Mouse (Mus musculus) ovary, postnatal 36 days (tissue): ENCODE results near the gene Znrf3.
A peak's percentile ranks its signal among the peaks of the same experiment; 100 is the strongest.

ENCODE experiments used
- DNase-seq: peaks from one replicate; pipeline ENCODE4 v3.0.0; 2022; ENCODE audit warnings: low spot score, mixed read lengths

Znrf3 gene

GRCm38 (mm10) chr11:5318976-5319375 is 125.7 kb downstream of the Znrf3 start:
- DNase-seq, result no peak

DNA sequence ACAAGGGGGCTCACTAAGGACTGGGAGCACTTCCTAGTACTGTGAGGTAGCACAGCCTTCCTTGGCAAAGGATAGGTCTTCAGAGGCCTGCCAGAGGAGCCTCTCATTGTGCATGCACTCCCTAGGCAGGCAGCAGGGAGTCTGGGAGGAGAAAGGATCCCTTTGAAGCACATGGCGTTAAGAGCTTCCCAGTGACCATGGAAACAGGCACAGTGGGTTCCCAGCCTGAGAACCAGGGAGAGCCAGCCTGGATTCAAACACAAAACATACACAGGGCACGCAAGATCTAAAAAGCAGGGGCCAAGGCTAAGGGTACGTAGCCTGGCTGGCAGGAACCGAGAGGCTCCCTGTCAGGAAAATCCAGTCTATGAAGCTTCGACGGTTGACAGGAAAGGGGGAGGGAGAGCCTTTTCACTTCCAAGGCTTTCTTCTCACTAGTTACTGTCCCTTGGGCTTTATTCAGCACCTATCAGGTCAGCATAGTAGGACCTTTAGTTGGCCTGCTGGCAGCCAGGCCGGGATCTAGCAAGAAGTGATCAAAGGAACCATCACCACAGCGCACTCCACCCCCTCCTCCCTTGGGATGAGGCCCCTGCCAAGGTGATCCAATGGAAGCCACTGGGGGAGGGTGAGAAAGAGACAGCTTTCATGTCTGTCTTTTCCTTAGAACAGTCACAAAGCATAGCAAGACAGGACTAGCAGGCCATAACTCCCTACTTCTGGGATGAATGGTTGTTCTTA is 126.4 kb downstream of the Znrf3 start:
- DNase-seq, result no peak

- peak; percentile 66 for DNase-seq
These were observed 129.9 kb downstream of the Znrf3 start for GRCm38 (mm10) chr11:5314796-5315195.

GRCm38 (mm10) chr11:5314330-5314741 is 130.3 kb downstream of the Znrf3 start:
- DNase-seq, result no peak

GRCm38 (mm10) chr11:5307024-5307905 is 137.4 kb downstream of the Znrf3 start:
- DNase-seq, result no peak

- no peak for DNase-seq
These were observed 138.6 kb downstream of the Znrf3 start for GRCm38 (mm10) chr11:5306017-5306416.

DNA sequence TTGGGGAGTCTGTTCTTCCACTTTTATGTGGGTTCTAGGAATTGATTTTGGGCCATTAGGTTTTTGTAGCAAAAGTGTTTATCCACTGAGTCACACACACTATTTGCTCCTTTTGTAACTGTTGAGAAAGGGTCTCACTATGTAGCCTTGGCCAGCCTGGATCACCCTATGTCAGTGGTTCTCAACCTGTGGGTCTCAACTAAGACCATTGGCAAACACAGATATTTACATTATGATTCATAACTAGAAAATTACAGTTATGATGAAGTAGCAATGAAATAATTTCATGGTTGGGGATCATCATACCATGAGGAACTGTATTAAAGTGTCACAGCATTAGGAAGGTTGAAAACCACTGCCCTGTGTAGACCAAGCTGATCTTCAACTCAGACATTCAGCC is 140.1 kb downstream of the Znrf3 start:
- DNase-seq, result no peak

DNA sequence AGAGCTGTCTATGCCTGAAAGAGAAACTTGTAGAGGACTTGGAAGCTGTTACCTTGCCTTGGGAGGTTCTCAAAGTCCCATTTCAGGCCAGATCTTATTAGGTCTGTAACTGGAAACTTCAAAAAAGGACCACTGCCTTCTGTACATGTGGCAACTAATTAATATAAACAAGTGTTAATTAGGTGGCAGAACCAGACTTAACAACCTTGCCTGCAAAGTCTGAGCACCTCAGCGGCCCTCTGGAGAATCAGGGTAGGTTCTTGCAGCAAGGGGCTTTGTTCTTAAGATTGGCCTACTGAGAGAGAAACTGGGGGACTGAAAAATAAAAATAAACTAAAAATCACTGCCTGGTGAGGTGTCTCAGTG is 146.7 kb downstream of the Znrf3 start:
- no peak for DNase-seq

GRCm38 (mm10) chr11:5297148-5298006 is 147.3 kb downstream of the Znrf3 start:
- peak; percentile 61 for DNase-seq

- DNase-seq, result no peak
These were observed 148.0 kb downstream of the Znrf3 start for GRCm38 (mm10) chr11:5296576-5297115.

DNA sequence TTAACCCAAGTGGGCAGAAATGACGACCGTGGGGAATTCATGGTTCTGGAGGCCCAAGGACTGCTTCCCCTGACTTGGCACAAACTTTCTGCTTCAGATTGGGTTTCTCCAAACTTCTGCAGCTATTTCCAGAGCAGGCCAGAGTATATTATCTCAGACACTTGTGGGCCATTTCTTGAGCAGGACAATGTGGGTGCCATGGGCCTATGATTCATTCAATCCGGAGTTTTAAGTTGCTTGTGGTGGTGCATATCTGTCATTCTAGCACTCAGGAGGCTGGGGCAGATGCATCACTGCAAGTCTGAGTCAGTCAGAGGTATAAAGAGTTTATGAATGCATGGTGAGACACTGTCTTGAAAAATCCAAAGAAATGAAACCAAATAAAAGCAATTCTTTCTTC is 149.8 kb downstream of the Znrf3 start:
- no peak for DNase-seq

- DNase-seq, result peak; percentile 52
These were observed 154.0 kb downstream of the Znrf3 start for GRCm38 (mm10) chr11:5290691-5291090.

DNA sequence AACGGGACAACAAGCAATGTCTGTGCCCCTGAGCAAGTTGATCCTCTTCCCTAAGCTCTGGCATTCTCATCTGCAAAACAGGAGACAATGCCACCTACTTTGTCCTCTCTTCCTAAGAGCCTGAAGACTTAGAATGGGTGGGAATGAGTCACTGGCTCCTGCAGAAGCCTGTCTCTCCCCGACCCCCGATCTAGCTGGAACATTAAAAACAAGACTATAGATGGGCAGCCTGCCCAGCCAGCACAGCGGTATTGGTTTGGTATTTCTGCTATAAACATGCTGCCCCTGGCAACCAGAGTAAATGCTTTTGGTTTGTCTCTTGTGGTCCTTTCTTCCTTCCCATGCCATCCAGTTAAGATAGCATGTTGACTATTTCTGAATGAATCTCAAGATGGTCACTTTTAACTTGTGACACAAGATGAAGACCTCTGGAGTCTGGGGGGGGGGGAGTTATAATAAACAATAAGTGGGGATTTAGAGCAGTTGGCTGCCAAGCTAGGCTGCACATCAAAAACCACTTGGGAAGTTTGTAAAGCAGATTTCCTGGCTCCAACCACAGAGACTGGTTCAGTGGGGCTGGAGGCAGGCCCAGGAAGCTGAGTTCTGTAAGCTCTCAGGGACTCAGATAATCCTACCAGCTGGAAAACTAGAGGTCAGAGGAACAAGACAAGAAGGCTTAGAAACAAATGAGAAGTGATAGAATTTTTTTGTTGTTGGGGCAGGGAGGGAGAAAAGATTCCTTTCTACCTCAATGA is 154.6 kb downstream of the Znrf3 start:
- no peak for DNase-seq

DNA sequence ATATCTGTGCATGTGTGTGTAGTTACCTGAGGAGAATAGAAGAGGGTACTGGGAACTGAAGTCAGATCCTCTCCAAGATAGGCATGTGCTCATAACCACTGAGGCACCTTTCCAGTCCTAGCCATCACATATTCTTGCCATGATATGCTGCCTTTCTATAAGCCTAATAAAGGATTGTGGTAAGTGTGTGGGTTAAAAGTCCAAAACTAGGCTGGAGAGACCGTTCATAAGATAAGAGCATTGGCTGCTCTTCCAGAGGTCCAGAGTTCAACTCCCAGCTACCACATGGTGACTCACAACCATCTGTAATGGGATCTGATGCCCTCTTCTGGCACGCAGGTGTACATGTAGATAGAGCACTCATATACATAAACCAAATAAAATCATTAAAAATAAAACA is 160.7 kb downstream of the Znrf3 start:
- DNase-seq, result no peak

- DNase-seq, result no peak
These were observed 163.7 kb downstream of the Znrf3 start for GRCm38 (mm10) chr11:5280932-5281331.

GRCm38 (mm10) chr11:5278463-5278862 is 166.2 kb downstream of the Znrf3 start:
- no peak for DNase-seq

DNA sequence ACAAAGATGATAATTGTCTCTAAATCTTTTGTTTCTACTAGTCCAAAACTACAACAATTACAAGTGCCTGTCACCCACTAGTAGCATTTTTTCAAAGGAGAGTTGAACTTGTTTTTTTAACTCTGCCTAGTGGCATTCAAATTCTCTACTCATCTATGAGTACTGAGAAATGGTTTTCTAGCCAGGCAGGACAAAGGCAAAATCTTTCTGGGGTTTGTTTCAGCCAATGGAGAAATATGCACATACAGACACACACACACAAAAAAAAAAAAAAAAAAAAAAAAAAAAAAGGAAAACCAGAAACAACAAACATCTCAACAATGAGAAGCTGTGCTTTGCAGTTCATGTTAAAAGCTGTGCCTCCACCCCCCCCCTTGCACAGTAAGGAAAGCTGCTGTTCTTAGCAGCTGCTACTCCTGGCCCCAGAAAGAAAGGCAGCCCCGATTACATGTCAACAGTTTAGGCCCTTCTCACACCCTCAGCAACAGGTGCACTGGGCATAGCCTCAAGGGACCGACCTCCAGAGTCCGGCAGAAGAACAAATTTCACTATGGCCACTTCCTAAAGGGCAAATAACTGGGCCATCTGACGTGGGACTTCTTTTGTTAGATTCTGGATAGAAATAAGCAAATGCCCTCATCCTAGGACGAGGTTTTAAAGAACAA is 167.2 kb downstream of the Znrf3 start:
- DNase-seq, result no peak

DNA sequence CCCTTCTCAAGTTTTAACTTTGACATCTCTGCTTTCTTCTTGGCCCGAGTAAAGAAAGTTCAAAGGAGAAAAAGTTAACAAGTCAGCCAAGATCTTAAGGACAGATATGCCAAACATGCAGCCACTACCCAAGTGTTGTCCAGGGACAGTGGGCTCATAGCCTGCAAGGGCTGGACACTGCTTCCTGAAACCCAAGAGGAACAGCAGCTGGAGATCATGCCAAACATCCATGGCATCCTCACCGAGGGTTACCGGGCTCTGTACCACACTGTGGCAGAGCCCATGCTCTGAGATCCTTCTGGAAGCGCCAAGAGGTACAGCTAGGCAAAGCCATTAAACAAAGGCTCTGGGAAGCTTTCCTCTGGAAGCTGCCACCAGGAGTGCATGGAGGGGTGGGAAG is 169.4 kb downstream of the Znrf3 start:
- DNase-seq, result no peak

- no peak for DNase-seq
These were observed 172.0 kb downstream of the Znrf3 start for GRCm38 (mm10) chr11:5272536-5273234.

GRCm38 (mm10) chr11:5272066-5272360 is 172.6 kb downstream of the Znrf3 start:
- DNase-seq, result no peak
